Mouse (Mus musculus) urinary bladder, postnatal 4 days (tissue): Measurements from ENCODE around the gene Iqch.
"Not testable (repeated sequence)": the region's sequence is repeated elsewhere in the genome, so short reads cannot be mapped to it uniquely, and the experiment has no call there.

Source experiments
- DNase-seq, 2 experiments: peaks; one replicate each; pipeline ENCODE4 v3.0.0; 2021 to 2022; ENCODE audit warnings: low spot score in 2 of 2

Gene Iqch

DNA sequence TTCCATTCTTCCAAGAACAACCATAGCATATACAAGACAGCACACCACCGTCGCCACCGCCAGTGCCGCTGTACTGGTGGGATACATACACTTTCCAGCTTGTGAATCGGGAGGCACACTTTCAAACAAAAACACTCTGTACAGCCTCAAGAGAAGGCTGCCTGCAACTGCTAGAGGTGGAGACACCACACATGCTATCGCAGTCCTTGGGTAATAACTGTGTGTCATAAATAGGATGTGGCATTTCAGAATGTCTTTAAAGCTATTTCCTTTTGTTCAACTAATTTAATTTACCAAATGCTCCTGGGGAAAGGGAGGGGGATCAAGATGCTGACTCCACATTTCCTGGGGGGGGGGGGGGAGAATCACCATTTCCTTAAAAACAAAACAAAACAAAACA, 34.0 kb downstream of the Iqch start:
- no peak for DNase-seq

DNA sequence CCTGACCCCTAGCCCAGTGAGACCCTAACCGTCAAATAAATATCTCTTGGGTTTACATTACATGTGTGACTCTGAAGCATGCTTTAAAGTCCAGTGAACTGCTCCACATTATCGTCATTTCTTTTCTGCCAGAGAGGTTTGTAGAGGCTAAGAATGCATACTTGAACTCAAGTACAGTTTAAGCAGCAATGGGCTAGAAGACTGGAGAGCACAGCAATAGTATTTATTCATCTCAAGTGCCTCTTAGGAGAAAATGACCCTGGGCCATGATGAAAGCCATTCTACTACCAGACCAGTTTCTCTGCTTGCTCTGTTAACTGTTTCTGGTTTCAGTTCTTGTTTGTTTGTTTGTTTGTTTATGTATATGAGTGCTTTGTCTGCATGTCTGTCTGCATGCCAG, 38.9 kb downstream of the Iqch start:
- no peak for DNase-seq

DNA sequence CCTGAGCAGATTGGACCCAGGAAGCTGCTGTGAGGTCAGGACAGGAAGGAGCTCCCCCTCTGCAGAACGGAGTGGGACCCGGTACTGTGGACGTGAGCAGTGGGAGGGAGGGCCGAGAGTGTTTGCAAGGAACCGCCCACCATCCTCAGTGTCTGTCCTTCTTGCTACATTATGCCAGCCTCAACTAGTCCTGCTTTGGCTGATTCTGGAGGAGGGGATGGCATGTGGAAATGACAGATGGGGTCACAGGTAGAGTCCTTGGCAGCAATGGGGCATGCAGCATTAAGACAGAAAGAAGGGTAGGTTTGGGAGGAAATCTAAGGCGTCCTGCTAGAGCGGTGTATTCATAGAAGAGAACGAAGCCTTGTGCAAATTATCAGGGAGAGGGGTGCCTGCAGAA, 40.4 kb downstream of the Iqch start:
- no peak for DNase-seq

DNA sequence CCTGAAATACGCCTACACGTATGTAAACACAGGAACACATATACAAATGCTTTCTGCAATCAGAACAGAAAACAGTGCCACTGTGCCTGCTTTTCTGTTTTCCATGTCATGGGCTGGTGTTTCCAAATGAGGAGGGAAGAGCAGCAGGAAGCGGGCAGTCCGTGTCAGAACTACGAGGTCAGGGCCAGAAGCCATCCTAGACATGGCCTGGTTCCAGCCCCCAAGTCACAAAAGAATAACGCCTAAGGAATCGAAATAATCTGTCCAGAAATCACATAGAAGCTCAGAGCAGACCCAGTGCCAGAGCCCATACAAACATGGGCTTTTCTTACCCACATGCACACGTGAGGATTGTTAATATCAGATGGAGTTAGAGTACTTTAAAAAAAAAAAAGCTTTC, 45.4 kb downstream of the Iqch start:
- no peak for DNase-seq

DNA sequence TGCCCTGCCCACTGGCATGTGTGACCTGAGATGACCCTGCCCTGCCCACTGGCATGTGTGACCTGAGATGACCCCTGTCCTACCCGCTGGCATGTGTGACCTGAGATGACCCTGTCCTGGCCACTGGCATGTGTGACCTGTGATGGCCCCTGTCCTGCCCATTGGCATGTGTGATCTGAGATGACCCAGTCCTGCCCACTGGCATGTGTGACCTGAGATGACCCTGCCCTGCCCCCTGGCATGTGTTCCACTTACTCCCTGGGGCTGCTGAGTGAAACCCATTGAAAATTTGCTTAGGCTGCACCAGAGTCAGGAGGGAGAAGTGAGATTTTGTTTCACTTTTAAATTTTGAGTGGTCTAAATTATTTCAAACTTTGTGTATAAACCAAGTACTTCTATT, 46.0 kb downstream of the Iqch start:
- DNase-seq, result no peak

DNA sequence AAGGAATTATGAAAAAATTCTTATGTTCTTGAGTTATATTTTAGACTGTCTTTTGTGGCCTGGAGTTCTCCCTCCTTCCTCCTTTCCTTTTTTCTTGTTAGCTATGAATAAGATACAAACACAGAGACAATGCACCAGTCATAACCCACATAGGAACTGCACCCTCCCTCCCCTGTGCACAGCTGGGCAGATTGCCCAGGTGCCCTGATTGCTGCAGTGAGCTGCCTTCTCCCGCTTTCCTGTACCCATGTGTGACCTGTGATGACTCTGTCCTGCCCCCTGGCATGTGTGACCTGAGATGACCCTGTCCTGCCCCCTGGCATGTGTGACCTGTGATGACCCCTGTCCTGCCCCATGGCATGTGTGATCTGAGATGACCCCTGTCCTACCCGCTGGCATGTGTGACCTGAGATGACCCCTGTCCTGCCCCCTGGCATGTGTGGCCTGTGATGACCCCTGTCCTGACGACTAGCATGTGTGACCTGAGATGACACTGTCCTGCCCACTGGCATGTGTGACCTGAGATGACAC, 46.8 kb downstream of the Iqch start:
- DNase-seq, result no peak

DNA sequence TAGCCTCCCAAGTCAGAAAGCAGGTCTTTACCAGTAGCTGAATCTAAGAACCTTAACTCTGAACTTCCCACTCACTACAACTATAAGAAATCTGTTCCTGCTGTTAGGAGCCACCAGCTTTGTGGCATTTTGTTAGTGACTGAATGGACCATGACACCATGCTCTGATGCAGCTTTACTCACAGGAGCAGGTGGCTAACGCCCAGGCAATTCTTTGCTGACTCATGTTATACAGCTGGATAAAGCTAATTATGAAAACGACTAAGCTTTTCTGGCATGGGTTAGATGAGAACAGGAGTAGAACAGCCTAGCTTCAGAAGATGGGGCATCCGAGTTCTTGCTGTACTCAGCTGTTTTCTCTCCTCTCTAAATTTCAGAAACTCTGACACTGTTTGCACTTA, 48.7 kb downstream of the Iqch start:
- no peak for DNase-seq

DNA sequence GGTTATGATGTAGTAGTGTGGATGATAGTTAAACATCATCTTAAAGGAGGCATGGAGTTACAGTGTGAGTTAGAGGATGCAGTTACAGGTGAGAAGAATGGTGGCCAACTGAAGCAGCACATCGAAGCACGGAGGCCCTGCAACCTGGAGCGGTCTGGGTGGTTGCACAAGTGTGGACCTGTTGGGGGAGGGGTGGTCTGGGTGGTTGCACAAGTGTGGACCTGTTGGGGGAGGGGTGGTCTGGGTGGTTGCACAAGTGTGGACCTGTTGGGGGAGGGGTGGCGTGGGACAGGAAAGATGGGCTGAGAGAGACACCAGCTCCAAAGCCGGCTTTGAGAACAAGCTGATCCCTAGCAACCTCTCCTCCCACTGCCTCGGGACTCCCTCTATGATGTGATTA, 51.6 kb downstream of the Iqch start:
- not testable (repeated sequence) for DNase-seq

DNA sequence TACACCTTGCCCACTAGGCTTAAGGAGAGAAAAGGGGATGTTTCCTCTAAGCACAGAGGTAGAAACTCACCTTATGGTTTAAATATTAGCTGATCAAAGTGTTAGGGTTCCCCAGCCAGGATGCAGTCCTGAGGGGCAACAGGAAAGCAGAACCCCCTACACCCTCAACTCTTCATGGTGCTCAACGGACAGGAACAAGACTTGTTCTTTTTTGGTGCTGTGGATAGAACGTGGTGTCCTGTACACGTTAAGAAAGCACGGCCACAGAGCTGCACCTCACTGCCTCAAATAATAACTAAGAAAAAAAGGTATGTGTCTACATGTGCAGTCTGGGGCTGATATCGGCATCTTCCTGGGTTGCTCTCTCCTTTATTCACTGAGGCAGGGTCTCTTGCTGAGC, 53.3 kb downstream of the Iqch start:
- no peak for DNase-seq

DNA sequence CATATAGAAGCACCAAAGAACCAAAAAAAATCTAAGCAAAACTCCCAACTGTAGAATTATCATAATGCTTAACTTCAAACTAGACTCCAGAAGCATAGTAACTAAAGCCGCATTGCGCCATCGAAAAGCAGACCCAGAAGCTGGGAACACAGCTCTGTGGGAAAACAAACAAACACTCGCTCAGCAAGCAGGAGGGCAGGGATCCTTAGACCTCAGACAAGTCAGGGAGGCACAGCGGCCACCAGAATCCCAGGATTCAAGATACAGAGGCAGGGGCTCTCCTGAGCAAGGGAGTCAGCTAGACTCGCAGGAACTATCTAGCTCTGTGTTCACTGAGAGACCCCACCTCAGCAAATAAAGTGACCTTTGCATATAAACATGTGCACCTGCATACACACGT, 60.4 kb downstream of the Iqch start:
- no peak for DNase-seq

DNA sequence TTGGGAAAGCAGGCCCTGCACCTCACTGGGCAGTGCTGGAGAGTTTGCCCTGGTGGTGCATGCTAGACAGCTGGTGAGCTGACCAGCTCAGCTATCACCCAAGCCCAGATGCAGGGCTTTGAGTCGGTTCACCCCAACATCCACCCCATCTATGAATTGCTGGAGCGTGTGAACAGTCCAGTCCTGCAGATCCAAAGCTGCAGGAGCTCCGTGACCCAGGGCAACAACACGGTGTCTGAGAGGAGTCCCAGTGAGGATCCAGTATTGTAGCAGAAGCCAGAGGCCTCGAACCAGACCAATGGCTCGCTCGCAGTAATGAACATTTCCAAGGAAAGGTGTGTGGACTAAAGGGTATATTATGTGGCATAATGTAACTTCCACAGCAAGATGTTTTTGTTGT, 61.0 kb downstream of the Iqch start:
- no peak for DNase-seq

DNA sequence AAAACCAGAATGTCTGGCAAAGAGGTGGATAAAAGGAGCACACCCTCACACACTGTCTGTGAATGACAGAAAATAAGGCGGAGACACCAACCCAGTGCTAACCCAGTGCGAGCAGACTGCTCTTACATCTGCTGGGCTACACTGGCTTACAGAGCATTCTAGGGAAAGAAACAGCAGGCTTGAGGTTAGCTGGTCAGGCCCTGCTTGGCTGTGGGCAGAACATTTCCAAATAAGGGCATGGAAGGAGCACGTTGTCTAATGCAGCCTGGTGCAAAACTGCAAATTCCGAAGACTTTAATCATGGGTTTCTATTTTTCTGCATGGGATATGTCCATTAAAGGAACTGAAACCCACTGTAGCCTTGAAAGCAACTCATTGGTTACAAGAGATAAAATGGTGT, 64.8 kb downstream of the Iqch start:
- DNase-seq, result no peak

DNA sequence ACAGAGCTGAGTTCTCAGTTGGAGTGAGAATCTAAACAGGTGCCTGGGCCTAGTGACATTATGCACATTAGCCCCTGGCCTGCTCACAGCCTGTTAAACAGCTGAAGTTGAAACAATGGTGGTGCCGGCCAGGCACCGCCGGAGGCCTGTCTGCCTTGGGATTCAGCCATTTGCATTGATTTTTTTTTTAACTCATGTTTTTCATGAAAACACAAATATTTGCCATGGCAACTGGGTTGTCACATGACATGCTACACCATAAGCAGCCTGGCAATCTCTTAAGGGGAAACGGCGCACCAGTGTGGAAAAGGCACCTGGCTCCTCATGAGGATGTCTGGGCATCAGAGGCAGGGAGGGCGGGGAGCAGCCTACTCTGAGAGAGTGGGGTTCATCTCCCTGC, 67.3 kb downstream of the Iqch start:
- no peak for DNase-seq

DNA sequence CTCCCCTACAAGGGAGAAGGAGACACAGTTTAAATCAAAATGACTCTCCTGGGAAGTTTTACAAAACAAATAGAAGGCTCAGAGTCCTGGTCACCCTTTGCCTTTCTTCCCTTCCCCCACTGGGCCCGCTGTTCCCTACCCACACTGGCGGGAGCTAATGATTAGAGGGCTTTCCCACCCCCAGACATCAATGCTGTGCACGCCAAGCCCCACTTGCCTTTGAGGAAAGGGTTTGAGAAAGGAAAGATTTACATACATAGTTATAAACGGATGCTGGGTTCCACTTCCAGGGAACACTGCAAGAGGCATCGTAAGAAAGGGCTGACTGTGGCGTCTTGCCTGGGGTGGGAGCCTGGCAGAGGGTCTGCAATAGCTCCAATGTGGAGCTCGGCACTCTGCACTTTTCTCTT, 67.9 kb downstream of the Iqch start:
- DNase-seq, result no peak

DNA sequence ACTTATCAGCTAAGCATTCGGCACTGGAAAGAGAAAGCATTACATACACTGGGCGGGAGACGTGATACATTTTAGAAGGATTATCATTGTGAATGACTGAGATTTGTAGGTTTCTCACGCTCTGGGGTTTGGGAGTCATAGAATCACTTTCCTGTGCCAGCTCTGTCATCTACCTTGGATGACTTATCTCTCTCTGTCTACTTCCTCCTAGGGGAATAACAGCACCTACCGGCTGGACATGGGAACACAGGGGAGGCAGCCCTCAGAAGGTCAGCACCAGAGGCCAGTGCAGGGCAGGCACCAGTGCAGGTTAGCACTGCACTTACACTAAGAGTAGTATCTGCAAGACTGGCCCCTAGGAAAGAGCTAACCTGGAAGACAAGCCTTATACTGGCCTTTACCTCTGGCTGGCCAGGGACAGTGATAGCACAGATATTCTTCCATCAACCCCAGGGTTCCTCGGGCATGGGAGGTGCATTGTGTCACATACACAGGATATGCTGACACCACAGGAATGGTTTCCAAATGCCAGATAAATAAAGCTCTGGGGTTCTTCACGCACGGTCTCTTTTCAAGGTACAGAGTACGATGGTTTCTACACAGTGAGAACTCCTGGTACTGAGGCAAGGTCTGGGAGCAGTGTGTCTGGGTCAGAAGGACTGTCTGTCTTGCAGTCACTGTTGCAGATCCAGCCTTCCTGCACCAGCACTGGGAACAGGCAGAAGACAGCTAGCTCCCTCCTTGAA, 69.2 kb downstream of the Iqch start:
- DNase-seq, result no peak

DNA sequence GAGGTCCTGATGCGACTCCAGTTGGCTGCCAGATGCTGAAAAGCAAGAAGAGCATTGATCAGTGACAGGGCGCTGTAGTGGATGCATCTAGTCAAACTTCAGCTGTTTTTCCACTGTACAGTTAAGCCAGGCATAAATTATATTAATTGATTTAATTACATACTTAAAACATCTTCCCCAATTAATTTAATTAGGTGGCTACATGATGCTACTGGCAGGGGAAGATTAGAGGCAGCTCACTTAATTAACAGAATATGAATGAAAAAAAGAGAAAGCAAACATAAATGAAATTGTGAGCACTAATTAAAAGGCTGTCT, 78.4 kb downstream of the Iqch start:
- DNase-seq, result no peak

DNA sequence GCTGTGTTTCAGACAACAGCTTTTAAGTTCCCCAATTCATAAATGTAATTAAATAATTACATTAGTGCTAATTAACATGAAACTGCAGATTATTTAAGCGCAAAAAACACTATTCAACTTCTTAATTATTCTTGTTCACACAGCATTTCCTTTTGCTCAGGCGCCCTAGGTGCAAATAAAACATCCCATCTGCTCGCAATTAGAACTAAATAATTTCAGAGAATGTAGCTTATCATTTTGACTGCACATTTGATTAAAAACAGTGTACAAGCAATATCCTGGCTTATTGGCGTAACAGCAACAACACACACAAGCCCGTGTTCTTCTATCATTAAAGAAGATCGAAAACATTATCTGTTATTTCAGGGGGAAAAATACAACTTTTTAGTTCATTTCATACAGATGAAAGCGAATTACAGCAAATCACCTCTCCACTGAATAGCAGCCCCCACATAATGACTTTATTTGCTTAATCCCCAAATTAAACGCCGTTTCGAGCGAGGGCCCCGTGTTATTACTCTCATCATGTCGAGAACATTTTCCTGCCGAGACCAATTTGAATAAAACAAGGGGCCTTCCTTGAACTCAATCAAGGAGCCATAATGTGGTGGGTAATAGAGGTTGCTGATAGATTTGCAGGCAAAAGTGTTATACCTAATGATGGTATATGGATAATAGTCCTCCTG, 78.9 kb downstream of the Iqch start:
- DNase-seq, result no peak

DNA sequence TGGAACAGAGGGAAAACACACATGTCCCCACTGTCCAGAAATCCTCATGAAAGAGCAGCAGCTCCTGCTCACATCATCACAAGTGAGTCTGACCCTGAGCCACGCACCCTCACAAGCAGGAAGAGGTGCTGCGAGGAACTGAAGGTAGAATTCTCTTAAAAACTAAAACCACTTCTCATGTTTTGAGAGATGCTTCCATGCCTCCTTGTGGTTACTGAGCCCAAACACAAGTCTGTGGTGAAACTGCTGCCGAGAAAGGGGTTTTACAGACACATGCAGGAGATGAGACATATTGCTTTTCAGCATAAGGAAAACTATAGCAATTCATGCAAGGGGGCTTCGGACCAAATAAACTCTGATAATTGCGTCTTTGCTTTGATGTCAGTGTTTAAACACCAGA, 89.4 kb downstream of the Iqch start:
- DNase-seq, result no peak

DNA sequence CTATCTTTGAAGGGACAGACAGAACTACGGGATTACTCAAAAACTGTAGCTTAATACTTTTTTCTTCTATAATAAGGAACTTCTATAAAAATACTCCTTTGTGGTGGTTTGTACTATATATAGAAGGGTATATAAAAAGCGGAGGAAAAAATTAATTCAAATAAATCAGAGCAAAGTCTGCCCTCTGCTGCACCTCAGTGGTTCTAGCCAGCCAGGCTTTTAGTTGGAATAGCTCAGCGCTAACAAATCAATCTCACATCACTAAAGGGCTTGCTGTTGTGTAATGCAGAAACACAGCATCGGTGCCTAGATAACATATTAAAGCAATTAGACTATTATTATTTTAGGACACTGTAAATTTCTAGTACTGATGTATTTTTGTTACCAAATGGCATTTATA, 91.3 kb downstream of the Iqch start:
- DNase-seq, result no peak

DNA sequence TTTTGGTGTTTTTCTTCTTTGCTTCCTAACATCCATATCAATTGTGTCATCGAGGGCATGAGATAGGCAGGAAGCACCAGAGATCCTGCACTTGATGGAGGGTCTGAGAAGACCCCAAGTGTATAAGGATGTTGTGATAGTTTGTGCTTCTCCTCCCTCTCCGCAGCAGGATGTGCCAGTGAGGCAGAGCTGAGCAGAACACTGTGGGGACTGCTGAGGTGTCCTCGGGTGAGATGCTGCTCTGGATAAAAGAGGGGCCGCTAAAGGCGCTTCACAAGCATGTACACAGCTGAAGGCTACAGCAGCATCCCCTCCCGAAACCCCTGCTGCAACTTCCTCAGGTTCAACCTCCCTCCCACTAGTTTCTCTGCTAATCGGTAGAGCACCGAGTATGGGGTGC, 95.2 kb downstream of the Iqch start:
- DNase-seq, result no peak

DNA sequence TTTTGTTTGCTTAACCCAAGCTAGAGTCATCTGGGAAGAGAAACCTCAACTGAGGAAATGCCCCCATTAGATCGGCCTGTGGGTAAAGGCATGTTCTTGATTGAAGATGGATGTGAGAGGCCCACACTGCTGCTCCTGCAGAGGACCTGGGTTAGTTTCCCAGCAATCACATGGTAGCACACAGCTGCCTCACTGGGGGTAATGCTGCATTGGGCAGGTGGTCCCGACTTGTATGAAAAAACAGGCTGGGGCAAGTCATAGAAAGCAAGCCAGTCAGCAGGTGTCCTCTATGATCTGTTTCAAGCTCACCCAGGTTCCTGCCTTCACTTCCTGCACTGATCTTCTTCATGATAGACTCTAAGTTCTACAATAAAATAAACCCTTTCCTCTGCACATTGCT, 98.4 kb downstream of the Iqch start:
- DNase-seq, result no peak

DNA sequence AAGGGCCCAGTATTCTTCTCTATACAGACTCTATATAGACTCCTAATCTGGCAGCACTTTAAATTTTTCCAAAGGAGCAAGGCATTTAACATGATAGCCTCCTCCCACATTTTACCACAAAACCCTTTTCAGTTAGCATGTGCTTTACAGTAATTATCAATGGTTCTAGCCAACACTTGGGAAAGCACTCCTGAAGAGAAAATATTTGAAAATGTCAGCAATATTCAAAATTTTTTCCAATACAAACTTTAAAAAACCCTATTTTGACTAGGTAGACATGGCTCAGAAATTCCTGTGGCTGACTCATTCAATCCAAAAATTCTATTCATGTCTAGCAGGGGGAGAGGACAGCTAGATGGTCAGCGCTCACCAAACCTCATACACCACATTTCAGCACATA, 100.8 kb downstream of the Iqch start:
- no peak for DNase-seq

DNA sequence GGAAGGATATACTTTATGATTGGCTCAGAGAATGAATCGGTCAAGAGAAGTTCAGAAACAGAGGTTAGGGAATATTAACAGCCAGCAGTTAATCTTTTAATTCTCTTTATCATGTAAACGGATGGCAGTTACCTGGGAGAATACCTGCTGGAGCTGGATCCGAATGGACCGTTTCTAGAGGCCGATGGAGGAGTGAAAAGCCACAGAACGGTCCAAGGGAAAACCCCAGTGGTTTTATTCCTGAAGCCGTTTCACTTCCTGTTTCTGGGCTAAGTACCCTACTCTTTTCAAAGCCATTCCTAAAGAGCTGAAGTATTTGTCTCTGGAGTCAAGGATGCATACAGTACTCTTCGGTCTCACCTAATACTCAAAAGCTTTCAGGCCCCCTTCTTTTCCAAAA, 102.4 kb downstream of the Iqch start:
- DNase-seq, result no peak

DNA sequence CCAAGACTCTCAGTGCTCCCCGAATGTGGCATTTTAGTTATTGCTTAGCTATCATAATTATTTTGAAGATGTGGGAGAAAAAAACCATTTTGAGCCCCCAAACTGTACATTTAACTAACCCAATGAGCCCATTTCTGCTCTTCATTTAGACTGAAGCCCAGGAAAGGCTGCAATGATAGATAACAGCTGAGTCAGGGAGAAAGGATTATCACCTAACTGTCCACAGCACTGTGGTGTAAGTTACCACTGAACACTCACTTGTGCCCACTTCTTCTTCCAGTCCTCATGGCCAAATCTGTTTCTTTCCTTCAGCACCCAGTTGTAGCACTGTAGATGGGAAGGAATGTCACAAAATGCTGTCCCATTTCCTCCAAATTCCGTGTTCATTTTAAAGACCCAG, 106.5 kb downstream of the Iqch start:
- no peak for DNase-seq
